Mouse (Mus musculus): Measurements from ENCODE around the gene Bpifc.
A peak's percentile ranks its signal among the peaks of the same experiment; 100 is the strongest.

Gene Bpifc

GRCm38 (mm10) chr10:86011172-86011571 is 523 bp downstream of the Bpifc start:
- no peak for DNase-seq

- no peak for DNase-seq
Measured at GRCm38 (mm10) chr10:86010636-86011035, 1.1 kb downstream of the Bpifc start.

- no peak for DNase-seq
Measured at GRCm38 (mm10) chr10:86009688-86010087, 2.0 kb downstream of the Bpifc start.

- no peak for DNase-seq
Measured at GRCm38 (mm10) chr10:86006455-86006854, 5.2 kb downstream of the Bpifc start.

- no peak for DNase-seq
Measured at GRCm38 (mm10) chr10:86000447-86000846, 11.2 kb downstream of the Bpifc start.

GRCm38 (mm10) chr10:85994543-85995104 is 17.1 kb downstream of the Bpifc start:
- no peak for DNase-seq

GRCm38 (mm10) chr10:85993836-85994235 is 17.9 kb downstream of the Bpifc start:
- DNase-seq = no peak

GRCm38 (mm10) chr10:85992412-85992811 is 19.3 kb downstream of the Bpifc start:
- no peak for DNase-seq

- no peak for DNase-seq
Measured at GRCm38 (mm10) chr10:85989412-85990115, 22.1 kb downstream of the Bpifc start.

GRCm38 (mm10) chr10:85972915-85973314 is 38.8 kb downstream of the Bpifc start:
- peak; percentile 22 for DNase-seq

GRCm38 (mm10) chr10:85971826-85972225 is 39.9 kb downstream of the Bpifc start:
- no peak for DNase-seq

GRCm38 (mm10) chr10:85969894-85970620 is 41.6 kb downstream of the Bpifc start:
- no peak for DNase-seq

GRCm38 (mm10) chr10:85968731-85969130 is 43.0 kb downstream of the Bpifc start:
- DNase-seq = no peak

GRCm38 (mm10) chr10:85968157-85968634 is 43.5 kb downstream of the Bpifc start:
- DNase-seq = peak; percentile 54

GRCm38 (mm10) chr10:85967411-85968156 is 44.1 kb downstream of the Bpifc start:
- no peak for DNase-seq

GRCm38 (mm10) chr10:85966476-85966875 is 45.2 kb downstream of the Bpifc start:
- DNase-seq = no peak

GRCm38 (mm10) chr10:85964316-85964715 is 47.4 kb downstream of the Bpifc start:
- DNase-seq = no peak

GRCm38 (mm10) chr10:85962897-85963296 is 48.8 kb downstream of the Bpifc start:
- DNase-seq = no peak

- DNase-seq = peak; percentile 93
Measured at GRCm38 (mm10) chr10:85957464-85957950, 54.2 kb downstream of the Bpifc start, which contains the start of gene Rtcb. TSS of gene Rtcb (minus strand) at chr10:85957823.

GRCm38 (mm10) chr10:85956871-85957419 is 54.8 kb downstream of the Bpifc start:
- peak; percentile 7 for DNase-seq

GRCm38 (mm10) chr10:85954429-85954828 is 57.3 kb downstream of the Bpifc start:
- no peak for DNase-seq

GRCm38 (mm10) chr10:85953401-85953800 is 58.3 kb downstream of the Bpifc start:
- DNase-seq = no peak

Measured in cerebellum, adult 11-12 months (tissue).